Mouse (Mus musculus) intestine, embryonic 14.5 days (tissue): Measurements from ENCODE around the gene Fbln1. TPM values are rescaled to one million over a fixed set of nuclear protein-coding genes. Genes with fewer than 3 reads are reported as not detected.

Source experiments
- ATAC-seq: fragments of 200-750 bp; cut with Nextera tagmentation; replicated peaks from 2 replicates; pipeline ENCODE4 v1.8.0; 2017; ENCODE audit warnings: low read depth, moderate number of reproducible peaks, moderate TSS enrichment, moderate library complexity; ENCODE audit not compliant: low FRiP score, low TSS enrichment
- DNase-seq: peaks from one replicate; pipeline ENCODE4 v3.0.0-alpha.2; 2018; ENCODE audit warnings: low spot score
- H3K27ac ChIP-seq: fragments of 300-500 bp; sonication (generic); 2 replicates; pipeline ENCODE4 v1.5.1; 2014; ENCODE audit warnings: low read depth, mild to moderate bottlenecking, control low read depth
- H3K27me3 ChIP-seq: fragments of 300-500 bp; sonication (generic); replicated peaks from 2 replicates; pipeline ENCODE4 v1.6.1; 2014; ENCODE audit warnings: low read length, control low read depth; ENCODE audit not compliant: control insufficient read depth, insufficient read depth
- H3K36me3 ChIP-seq: fragments of 300-500 bp; sonication (generic); 2 replicates; pipeline ENCODE4 v1.6.1; 2014; ENCODE audit warnings: low read length, control low read depth; ENCODE audit not compliant: control insufficient read depth, insufficient read depth
- H3K4me1 ChIP-seq: fragments of 300-500 bp; sonication (generic); replicated peaks from 2 replicates; pipeline ENCODE4 v1.6.1; 2014; ENCODE audit warnings: low read length, control low read depth, mixed read lengths; ENCODE audit not compliant: control insufficient read depth, insufficient read depth
- H3K4me2 ChIP-seq: fragments of 300-500 bp; sonication (generic); 2 replicates; pipeline ENCODE4 v1.6.1; 2014; ENCODE audit warnings: low read length
- H3K4me3 ChIP-seq: fragments of 300-500 bp; sonication (generic); 2 replicates; pipeline ENCODE4 v1.5.1; 2014; ENCODE audit warnings: low read depth, low read length, control low read depth, mixed read lengths
- H3K9ac ChIP-seq: fragments of 300-500 bp; sonication (generic); 2 replicates; pipeline ENCODE4 v1.6.1; 2014; ENCODE audit warnings: mild to moderate bottlenecking, low read length
- H3K9me3 ChIP-seq: fragments of 300-500 bp; sonication (generic); 2 replicates; pipeline ENCODE4 v1.6.1; 2016; ENCODE audit warnings: low read length, control low read depth; ENCODE audit not compliant: control insufficient read depth
- WGBS: fragments of 180-500 bp; shearing (Covaris S2); extraction: QIAGEN DNeasy Blood & Tissue Kit; methylation state at CpG from one replicate; pipeline ENCODE4 v1.1.7; 2014; 5-methylcytosine and 5-hydroxymethylcytosine counted together
- polyA plus RNA-seq: library from polyadenylated mRNA; unstranded; fragments of >200 nt; fragmentation: Nextera tagmentation; extraction: Ambion mirVana; gene quantifications from 2 replicates; pipeline ENCODE4 v1.2.1, GENCODE M21; 2014

Gene Fbln1
- polyA plus RNA-seq, 1 experiment from 2014 or later = 236 TPM

GRCm38 (mm10) chr15:85233690-85234089 is 27.9 kb downstream of the Fbln1 start:
- H3K36me3 ChIP-seq = peaks cover 88% of the 10 kb centered on the region
- no peaks in the 10 kb centered on the region for H3K27me3 ChIP-seq
- H3K9ac ChIP-seq = no peak overlapping the region
- no peaks in the 10 kb centered on the region for H3K9me3 ChIP-seq
- WGBS = 84% methylated on average over 4 of the region's 4 CpGs
- no peak overlapping the region for H3K4me3 ChIP-seq
- no peaks in the 10 kb centered on the region for H3K4me1 ChIP-seq
- DNase-seq (no peak), ATAC-seq (peak; percentile 21)
- H3K4me2 ChIP-seq = no peak overlapping the region
- H3K27ac ChIP-seq = peak overlapping the region; percentile 34; the same call in 1 of the 2 replicates

DNA sequence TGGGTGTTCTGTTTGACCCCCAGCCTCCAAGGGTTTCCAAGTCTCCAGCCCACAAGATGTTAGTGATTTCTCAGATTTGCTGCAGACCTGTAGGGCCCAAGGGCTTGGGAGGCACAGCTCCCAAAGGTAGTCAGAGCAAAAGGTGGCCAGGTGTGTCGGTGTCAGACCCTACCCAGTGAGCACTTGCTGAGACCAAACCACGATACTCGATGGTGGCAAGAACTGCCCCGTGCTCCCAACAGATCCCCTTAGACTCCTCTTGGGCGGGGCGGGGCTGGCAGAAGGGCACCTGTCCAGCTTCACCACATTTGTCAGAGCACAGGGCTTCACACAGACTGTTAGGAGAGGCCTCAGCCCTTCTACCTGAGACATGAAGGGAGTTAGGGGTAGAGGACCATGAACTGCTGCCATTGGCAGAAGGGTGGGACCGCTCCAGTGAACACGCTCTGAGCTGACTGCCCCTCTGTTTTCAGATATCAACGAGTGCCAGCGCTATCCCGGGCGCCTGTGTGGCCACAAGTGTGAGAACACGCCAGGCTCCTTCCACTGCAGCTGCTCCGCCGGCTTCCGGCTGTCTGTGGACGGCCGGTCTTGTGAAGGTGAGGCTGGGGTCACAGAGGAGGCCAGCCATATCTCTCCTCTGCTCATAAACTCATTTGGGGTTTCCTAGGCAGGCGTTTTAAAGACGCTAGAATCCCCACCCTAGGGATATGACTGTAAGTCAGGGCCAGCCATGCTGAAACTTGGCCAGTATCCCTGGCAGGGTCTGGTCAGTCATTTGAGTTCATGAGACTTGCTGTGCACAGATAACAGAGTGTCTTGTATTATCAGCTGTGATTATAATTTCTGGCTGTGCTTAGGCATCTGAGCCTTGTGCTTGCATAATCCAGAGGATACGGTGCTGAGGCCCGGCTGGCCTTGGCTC is 33.3 kb downstream of the Fbln1 start:
- H3K36me3 ChIP-seq = peaks cover 91% of the 10 kb centered on the region
- no peaks in the 10 kb centered on the region for H3K4me1 ChIP-seq
- H3K27me3 ChIP-seq = no peaks in the 10 kb centered on the region
- ATAC-seq = no peak
- no peak overlapping the region for H3K27ac ChIP-seq
- H3K4me2 ChIP-seq = no peak overlapping the region
- H3K9ac ChIP-seq = no peak overlapping the region
- 92% methylated on average over 22 of the region's 22 CpGs for WGBS
- no peak overlapping the region for H3K4me3 ChIP-seq
- no peaks in the 10 kb centered on the region for H3K9me3 ChIP-seq
- DNase-seq = no peak

DNA sequence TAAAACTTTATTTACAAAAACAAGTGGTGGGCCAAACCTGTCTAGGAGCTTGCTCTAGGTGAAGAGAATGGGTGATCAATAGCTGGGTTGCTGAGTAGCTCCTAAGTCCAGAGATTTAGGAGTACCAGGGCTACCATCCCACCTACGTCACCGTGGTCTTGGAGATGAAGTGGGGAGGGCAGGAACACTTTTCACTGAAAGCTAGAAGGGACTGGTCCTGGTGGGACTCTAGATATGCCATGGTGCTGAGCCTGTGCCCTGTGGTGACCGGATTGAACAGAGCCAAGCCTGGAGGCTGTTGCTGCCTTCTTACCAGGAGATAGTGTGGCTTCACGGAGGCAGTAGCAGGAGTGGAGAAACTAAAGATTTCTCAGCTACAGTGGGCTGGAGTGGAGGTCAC is 34.3 kb downstream of the Fbln1 start:
- Histone ChIP-seq H3K4me2 (no peak overlapping the region), H3K9ac (no peak overlapping the region), H3K27me3 (no peaks in the 10 kb centered on the region), H3K4me3 (no peak overlapping the region), H3K9me3 (no peaks in the 10 kb centered on the region), H3K27ac (no peak overlapping the region), H3K4me1 (no peaks in the 10 kb centered on the region), H3K36me3 (peaks cover 94% of the 10 kb centered on the region)
- WGBS = 97% methylated on average over 4 of the region's 4 CpGs
- ATAC-seq (no peak), DNase-seq (no peak)

GRCm38 (mm10) chr15:85241856-85242255 is 36.1 kb downstream of the Fbln1 start:
- no peaks in the 10 kb centered on the region for H3K27me3 ChIP-seq
- no peak overlapping the region for H3K27ac ChIP-seq
- H3K4me1 ChIP-seq = no peaks in the 10 kb centered on the region
- H3K4me2 ChIP-seq = no peak overlapping the region
- ATAC-seq (no peak), DNase-seq (no peak)
- H3K4me3 ChIP-seq = no peak overlapping the region
- H3K9me3 ChIP-seq = no peaks in the 10 kb centered on the region
- no peak overlapping the region for H3K9ac ChIP-seq
- 92% methylated on average over 7 of the region's 7 CpGs for WGBS
- peaks cover 99% of the 10 kb centered on the region for H3K36me3 ChIP-seq

DNA sequence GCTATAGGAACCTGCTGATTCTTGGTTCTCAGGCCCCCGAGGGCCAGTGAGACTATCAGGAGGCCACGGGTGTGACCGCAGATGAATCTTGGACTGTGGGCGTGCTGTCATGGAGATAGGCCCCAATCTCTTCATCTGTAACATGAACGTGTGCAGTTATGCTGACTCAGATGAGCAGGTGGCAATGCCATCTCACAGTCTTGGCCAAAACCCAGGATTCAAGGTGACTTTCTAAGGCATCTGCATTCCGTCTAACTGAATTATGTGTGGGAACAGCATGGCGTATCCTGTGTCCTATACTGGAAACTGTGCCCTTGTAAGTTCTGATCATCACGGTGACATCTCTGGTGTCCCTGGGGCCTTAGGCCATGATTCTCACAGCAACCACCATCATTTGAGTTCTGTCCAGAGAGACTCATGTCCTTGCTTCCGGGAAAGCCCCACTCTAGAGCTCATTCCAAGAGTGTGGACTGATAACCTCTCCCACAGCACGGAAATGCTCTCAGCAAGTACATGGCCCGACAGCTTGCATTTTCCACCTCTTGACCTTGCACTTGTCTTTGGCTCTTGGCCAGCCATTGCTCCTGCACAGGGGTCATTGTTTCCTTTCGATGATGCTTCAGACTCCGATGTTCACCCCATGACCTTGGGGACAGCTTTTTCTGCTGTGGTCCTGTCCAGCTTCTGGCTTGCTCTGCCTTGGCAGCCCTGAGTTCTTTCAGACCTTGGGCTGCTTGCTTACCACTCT is 38.8 kb downstream of the Fbln1 start:
- no peak overlapping the region for H3K4me3 ChIP-seq
- H3K27ac ChIP-seq = no peak overlapping the region
- no peak overlapping the region for H3K9ac ChIP-seq
- peaks cover 85% of the 10 kb centered on the region for H3K36me3 ChIP-seq
- WGBS = 88% methylated on average over 13 of the region's 13 CpGs
- H3K4me2 ChIP-seq = no peak overlapping the region
- ATAC-seq (no peak), DNase-seq (no peak)
- H3K9me3 ChIP-seq = no peaks in the 10 kb centered on the region
- H3K4me1 ChIP-seq = no peaks in the 10 kb centered on the region
- H3K27me3 ChIP-seq = no peaks in the 10 kb centered on the region

GRCm38 (mm10) chr15:85245241-85246010 is 39.7 kb downstream of the Fbln1 start:
- Histone ChIP-seq H3K9me3 (no peaks in the 10 kb centered on the region), H3K9ac (no peak overlapping the region), H3K4me3 (no peak overlapping the region), H3K4me2 (no peak overlapping the region), H3K4me1 (no peaks in the 10 kb centered on the region), H3K27me3 (no peaks in the 10 kb centered on the region), H3K36me3 (peaks cover 84% of the 10 kb centered on the region), H3K27ac (no peak overlapping the region)
- DNase-seq (no peak), ATAC-seq (no peak)
- 89% methylated on average over 5 of the region's 5 CpGs for WGBS

DNA sequence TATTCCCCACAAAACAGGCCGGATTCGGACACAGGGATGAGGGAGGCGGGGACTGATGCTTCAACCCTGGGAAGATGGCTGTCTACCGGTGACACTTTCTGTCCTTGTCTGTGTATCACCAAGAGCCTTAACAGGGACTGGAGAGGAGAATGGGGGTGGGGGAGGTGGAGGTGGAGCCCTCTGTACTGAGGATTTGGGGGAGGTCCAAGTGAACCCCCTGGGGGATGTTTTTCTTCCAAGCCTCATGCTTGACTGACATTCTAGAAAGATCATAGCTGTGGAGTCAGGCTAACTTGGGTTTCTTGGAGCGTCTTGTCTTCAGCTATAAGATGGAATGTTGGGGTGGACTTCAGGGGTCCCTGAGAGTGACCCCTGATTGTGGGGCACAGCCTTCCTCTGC is 40.3 kb downstream of the Fbln1 start:
- H3K4me2 ChIP-seq = no peak overlapping the region
- H3K9me3 ChIP-seq = no peaks in the 10 kb centered on the region
- H3K27ac ChIP-seq = no peak overlapping the region
- no peak for DNase-seq
- 96% methylated on average over 5 of the region's 5 CpGs for WGBS
- H3K4me3 ChIP-seq = no peak overlapping the region
- peaks cover 84% of the 10 kb centered on the region for H3K36me3 ChIP-seq
- H3K4me1 ChIP-seq = no peaks in the 10 kb centered on the region
- no peak overlapping the region for H3K9ac ChIP-seq
- no peaks in the 10 kb centered on the region for H3K27me3 ChIP-seq
- no peak for ATAC-seq

DNA sequence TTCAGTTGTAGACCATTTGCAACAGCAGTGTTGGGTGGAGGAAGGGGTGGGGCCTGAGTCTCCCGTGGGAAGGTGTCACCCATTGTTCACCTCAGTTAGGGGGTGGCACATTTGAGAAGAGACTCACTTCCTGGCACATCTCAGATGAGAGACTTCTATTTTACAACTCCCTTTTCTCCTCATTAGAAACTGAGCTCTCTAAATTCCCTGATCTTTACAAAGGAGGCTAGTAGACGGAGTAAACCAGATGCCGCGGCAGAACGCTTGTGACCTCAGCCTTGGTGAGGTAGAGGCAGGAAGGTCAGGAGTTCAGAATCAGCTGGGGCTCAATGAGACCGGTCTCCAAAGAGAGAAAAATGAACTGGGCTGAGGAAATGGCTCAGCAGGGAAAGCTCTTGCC is 41.2 kb downstream of the Fbln1 start:
- H3K4me1 ChIP-seq = no peaks in the 10 kb centered on the region
- no peaks in the 10 kb centered on the region for H3K9me3 ChIP-seq
- ATAC-seq = no peak
- H3K9ac ChIP-seq = no peak overlapping the region
- H3K27me3 ChIP-seq = no peaks in the 10 kb centered on the region
- peaks cover 84% of the 10 kb centered on the region for H3K36me3 ChIP-seq
- DNase-seq = no peak
- no peak overlapping the region for H3K27ac ChIP-seq
- 70% methylated on average over 6 of the region's 6 CpGs for WGBS
- no peak overlapping the region for H3K4me3 ChIP-seq
- no peak overlapping the region for H3K4me2 ChIP-seq
